Mouse (Mus musculus): ENCODE measurements around the gene Tmem274. TPM values are rescaled to one million over a fixed set of nuclear protein-coding genes. Genes with fewer than 3 reads are reported as not detected.
"Not testable (repeated sequence)": the region's sequence is repeated elsewhere in the genome, so short reads cannot be mapped to it uniquely, and the experiment has no call there.

Tmem274 gene
- polyA plus RNA-seq (2015; fragmentation: Nextera tagmentation; extraction: Ambion mirVana), result 0.49 and 0.53 TPM in 2 replicates

GRCm38 (mm10) chr4:149477078-149477477 lies at the start of gene Tmem274:
Gene Tmem274, plus strand, starts transcription at chr4:149477378.
- 83% methylated on average over 11 of the region's 11 CpGs for WGBS
- Histone ChIP-seq H3K27me3 (ENCODE audit: control insufficient read depth, insufficient read depth, low read depth, low read length) (no peaks in the 10 kb centered on the region), H3K36me3 (ENCODE audit: control insufficient read depth, insufficient read depth, low read length) (no peaks in the 10 kb centered on the region), H3K4me3 (ENCODE audit: low read length) (no peak within 1 kb of the TSS), H3K4me1 (replicated peaks; ENCODE audit: control insufficient read depth, insufficient read depth, low read length) (no peaks in the 10 kb centered on the region), H3K4me2 (ENCODE audit: low read depth, low read length) (no peak within 1 kb of the TSS), H3K9me3 (ENCODE audit: control insufficient read depth, low read length) (no peaks in the 10 kb centered on the region), H3K9ac (ENCODE audit: low read length) (no peak within 1 kb of the TSS), H3K27ac (ENCODE audit: low read length) (no peak within 1 kb of the TSS)
- no peak for ATAC-seq (ENCODE audit: low read depth)

DNA sequence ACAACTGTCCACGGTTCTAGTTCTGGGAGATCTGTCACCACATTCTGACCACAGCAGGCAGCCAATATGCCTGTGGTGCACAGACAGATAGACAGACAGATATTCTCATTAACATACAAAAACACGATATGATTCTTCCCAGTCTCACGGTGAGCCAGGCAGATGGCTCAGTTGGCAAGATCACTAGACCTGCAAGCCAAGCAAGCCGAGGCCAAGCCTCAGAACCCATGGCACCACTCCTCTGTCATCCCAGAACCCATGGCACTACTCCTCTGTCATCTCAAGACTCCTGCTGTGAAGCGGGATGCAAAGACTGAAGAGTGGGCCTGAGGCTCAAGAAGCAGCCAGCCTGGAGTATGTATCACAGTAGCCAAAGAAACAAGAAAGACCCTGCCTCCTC lies 47.6 kb upstream of the Tmem274 start:
- WGBS, result 77% methylated on average over 5 of the region's 5 CpGs
- H3K9me3 ChIP-seq (ENCODE audit: control insufficient read depth, low read length), result no peaks in the 10 kb centered on the region
- no peak overlapping the region for H3K4me3 ChIP-seq (ENCODE audit: low read length)
- H3K4me2 ChIP-seq (ENCODE audit: low read depth, low read length), result no peak overlapping the region
- no peaks in the 10 kb centered on the region for H3K36me3 ChIP-seq (ENCODE audit: control insufficient read depth, insufficient read depth, low read length)
- no peak for ATAC-seq (ENCODE audit: low read depth)
- peaks cover 2% of the 10 kb centered on the region; the same call in 1 of the 2 replicates for H3K4me1 ChIP-seq (replicated peaks; ENCODE audit: control insufficient read depth, insufficient read depth, low read length)
- no peak overlapping the region for H3K9ac ChIP-seq (ENCODE audit: low read length)
- H3K27me3 ChIP-seq (ENCODE audit: control insufficient read depth, insufficient read depth, low read depth, low read length), result no peaks in the 10 kb centered on the region
- H3K27ac ChIP-seq (ENCODE audit: low read length), result no peak overlapping the region

DNA sequence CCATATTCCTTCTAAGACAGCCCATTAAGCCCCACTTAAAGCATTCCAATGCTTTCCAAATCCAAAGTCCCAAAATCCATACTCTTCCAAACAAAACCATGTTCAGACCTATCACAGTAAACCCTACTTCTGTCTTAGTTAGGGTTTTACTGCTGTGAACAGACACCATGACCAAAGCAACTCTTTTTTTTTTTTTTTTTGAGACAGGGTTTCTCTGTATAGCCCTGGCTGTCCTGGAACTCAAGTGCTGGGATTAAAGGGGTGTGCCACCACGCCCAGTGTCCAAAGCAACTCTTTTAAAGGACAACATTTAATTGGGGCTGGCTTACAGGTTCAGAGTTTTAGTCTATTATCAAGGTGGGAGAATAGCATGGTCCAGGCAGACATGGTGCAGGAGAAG lies 45.3 kb upstream of the Tmem274 start:
- not testable (repeated sequence) for H3K27me3 ChIP-seq (ENCODE audit: control insufficient read depth, insufficient read depth, low read depth, low read length); H3K36me3 ChIP-seq (ENCODE audit: control insufficient read depth, insufficient read depth, low read length); H3K9me3 ChIP-seq (ENCODE audit: control insufficient read depth, low read length); H3K4me2 ChIP-seq (ENCODE audit: low read depth, low read length); H3K9ac ChIP-seq (ENCODE audit: low read length); H3K4me1 ChIP-seq (replicated peaks; ENCODE audit: control insufficient read depth, insufficient read depth, low read length); ATAC-seq (ENCODE audit: low read depth); H3K27ac ChIP-seq (ENCODE audit: low read length); H3K4me3 ChIP-seq (ENCODE audit: low read length)
- WGBS, result 86% methylated on average over 1 of the region's 1 CpGs

DNA sequence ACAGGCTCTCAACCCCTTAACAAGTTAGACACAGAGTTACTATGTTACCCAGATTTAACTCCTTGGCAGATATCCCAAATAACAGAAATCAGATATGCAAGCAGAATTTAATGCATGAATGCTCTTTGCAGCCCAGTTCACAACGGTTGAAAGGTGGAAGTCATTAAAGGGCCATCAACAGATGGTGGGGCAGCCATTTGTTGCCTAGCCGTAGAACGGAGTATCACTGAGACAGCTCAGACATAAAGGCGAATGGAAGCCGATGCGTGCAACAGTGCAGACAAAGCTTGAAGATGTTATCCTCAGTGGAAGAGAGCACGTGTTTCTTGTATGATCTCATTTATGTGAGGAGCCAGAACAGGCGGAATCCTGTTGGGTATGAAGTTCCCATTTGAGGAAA lies 36.6 kb upstream of the Tmem274 start:
- no peak overlapping the region for H3K27ac ChIP-seq (ENCODE audit: low read length)
- no peaks in the 10 kb centered on the region for H3K9me3 ChIP-seq (ENCODE audit: control insufficient read depth, low read length)
- H3K36me3 ChIP-seq (ENCODE audit: control insufficient read depth, insufficient read depth, low read length), result no peaks in the 10 kb centered on the region
- no peak overlapping the region for H3K9ac ChIP-seq (ENCODE audit: low read length)
- no peak for ATAC-seq (ENCODE audit: low read depth)
- no peaks in the 10 kb centered on the region for H3K27me3 ChIP-seq (ENCODE audit: control insufficient read depth, insufficient read depth, low read depth, low read length)
- WGBS, result 73% methylated on average over 8 of the region's 8 CpGs
- no peak overlapping the region for H3K4me3 ChIP-seq (ENCODE audit: low read length)
- H3K4me2 ChIP-seq (ENCODE audit: low read depth, low read length), result no peak overlapping the region
- H3K4me1 ChIP-seq (replicated peaks; ENCODE audit: control insufficient read depth, insufficient read depth, low read length), result no peaks in the 10 kb centered on the region; the same call in 1 of the 2 replicates

GRCm38 (mm10) chr4:149442436-149442835 lies 34.7 kb upstream of the Tmem274 start:
- H3K4me1 ChIP-seq (replicated peaks; ENCODE audit: control insufficient read depth, insufficient read depth, low read length), result peaks cover 6% of the 10 kb centered on the region
- WGBS, result 17% methylated on average over 3 of the region's 3 CpGs
- H3K9me3 ChIP-seq (ENCODE audit: control insufficient read depth, low read length), result no peaks in the 10 kb centered on the region
- H3K36me3 ChIP-seq (ENCODE audit: control insufficient read depth, insufficient read depth, low read length), result no peaks in the 10 kb centered on the region
- H3K4me3 ChIP-seq (ENCODE audit: low read length), result no peak overlapping the region
- ATAC-seq (ENCODE audit: low read depth), result no peak
- 0 out of 2 replicates have a peak overlapping the region, but pooled peaks have one; percentile 38 for H3K27ac ChIP-seq (ENCODE audit: low read length)
- no peak overlapping the region for H3K4me2 ChIP-seq (ENCODE audit: low read depth, low read length)
- H3K27me3 ChIP-seq (ENCODE audit: control insufficient read depth, insufficient read depth, low read depth, low read length), result no peaks in the 10 kb centered on the region
- H3K9ac ChIP-seq (ENCODE audit: low read length), result no peak overlapping the region

GRCm38 (mm10) chr4:149444465-149444864 lies 32.7 kb upstream of the Tmem274 start:
- peak overlapping the region; percentile 67 for H3K4me2 ChIP-seq (ENCODE audit: low read depth, low read length)
- no peaks in the 10 kb centered on the region for H3K36me3 ChIP-seq (ENCODE audit: control insufficient read depth, insufficient read depth, low read length)
- 52% methylated on average over 1 of the region's 1 CpGs for WGBS
- no peaks in the 10 kb centered on the region for H3K27me3 ChIP-seq (ENCODE audit: control insufficient read depth, insufficient read depth, low read depth, low read length)
- no peak for ATAC-seq (ENCODE audit: low read depth)
- no peak overlapping the region for H3K4me3 ChIP-seq (ENCODE audit: low read length)
- H3K4me1 ChIP-seq (replicated peaks; ENCODE audit: control insufficient read depth, insufficient read depth, low read length), result peaks cover 6% of the 10 kb centered on the region
- no peaks in the 10 kb centered on the region for H3K9me3 ChIP-seq (ENCODE audit: control insufficient read depth, low read length)
- peak overlapping the region; percentile 73; the same call in 1 of the 2 replicates for H3K9ac ChIP-seq (ENCODE audit: low read length)
- H3K27ac ChIP-seq (ENCODE audit: low read length), result no peak overlapping the region

GRCm38 (mm10) chr4:149444964-149445701 lies 32.0 kb upstream of the Tmem274 start:
- H3K4me1 ChIP-seq (replicated peaks; ENCODE audit: control insufficient read depth, insufficient read depth, low read length), result peaks cover 6% of the 10 kb centered on the region
- no peaks in the 10 kb centered on the region for H3K27me3 ChIP-seq (ENCODE audit: control insufficient read depth, insufficient read depth, low read depth, low read length)
- peak overlapping the region; percentile 41 for H3K4me3 ChIP-seq (ENCODE audit: low read length)
- H3K4me2 ChIP-seq (ENCODE audit: low read depth, low read length), result peak overlapping the region; percentile 67
- no peaks in the 10 kb centered on the region for H3K9me3 ChIP-seq (ENCODE audit: control insufficient read depth, low read length)
- under 1% methylated on average over 36 of the region's 36 CpGs for WGBS
- H3K9ac ChIP-seq (ENCODE audit: low read length), result peak overlapping the region; percentile 73
- peak; percentile 98 for ATAC-seq (ENCODE audit: low read depth)
- H3K36me3 ChIP-seq (ENCODE audit: control insufficient read depth, insufficient read depth, low read length), result no peaks in the 10 kb centered on the region
- peak overlapping the region; percentile 89 for H3K27ac ChIP-seq (ENCODE audit: low read length)

DNA sequence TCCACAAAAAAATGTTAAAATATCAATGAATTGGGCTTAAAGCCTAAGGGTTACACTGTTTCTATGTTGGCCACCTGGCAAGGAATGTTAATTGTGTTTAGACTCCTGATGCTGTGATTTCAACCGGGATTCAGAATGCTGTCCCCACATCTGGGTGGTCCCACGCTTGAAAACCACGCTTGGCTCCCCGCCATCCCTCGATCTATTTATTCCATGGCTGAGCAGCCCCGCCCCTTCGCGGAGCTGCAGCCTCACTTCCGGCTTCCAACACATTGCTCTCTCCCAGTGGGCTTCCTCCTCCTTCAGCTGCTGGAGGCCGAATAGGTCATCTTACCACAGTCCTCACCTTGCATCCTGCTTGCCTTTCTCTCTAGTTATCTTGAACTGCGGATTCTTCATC lies 31.3 kb upstream of the Tmem274 start:
- Histone ChIP-seq H3K9me3 (ENCODE audit: control insufficient read depth, low read length) (no peaks in the 10 kb centered on the region), H3K27me3 (ENCODE audit: control insufficient read depth, insufficient read depth, low read depth, low read length) (no peaks in the 10 kb centered on the region), H3K4me1 (replicated peaks; ENCODE audit: control insufficient read depth, insufficient read depth, low read length) (peaks cover 6% of the 10 kb centered on the region), H3K27ac (ENCODE audit: low read length) (peak overlapping the region; percentile 72), H3K9ac (ENCODE audit: low read length) (peak overlapping the region; percentile 39), H3K4me3 (ENCODE audit: low read length) (peak overlapping the region; percentile 41; the same call in 1 of the 2 replicates), H3K36me3 (ENCODE audit: control insufficient read depth, insufficient read depth, low read length) (no peaks in the 10 kb centered on the region), H3K4me2 (ENCODE audit: low read depth, low read length) (peak overlapping the region; percentile 67)
- WGBS, result 2% methylated on average over 11 of the region's 11 CpGs
- ATAC-seq (ENCODE audit: low read depth), result peak; percentile 51

GRCm38 (mm10) chr4:149446309-149446708 lies 30.9 kb upstream of the Tmem274 start:
- Histone ChIP-seq H3K4me3 (ENCODE audit: low read length) (peak overlapping the region; percentile 41; the same call in 1 of the 2 replicates), H3K36me3 (ENCODE audit: control insufficient read depth, insufficient read depth, low read length) (no peaks in the 10 kb centered on the region), H3K27ac (ENCODE audit: low read length) (peak overlapping the region; percentile 72), H3K9me3 (ENCODE audit: control insufficient read depth, low read length) (no peaks in the 10 kb centered on the region), H3K27me3 (ENCODE audit: control insufficient read depth, insufficient read depth, low read depth, low read length) (no peaks in the 10 kb centered on the region), H3K4me2 (ENCODE audit: low read depth, low read length) (peak overlapping the region; percentile 67; the same call in 1 of the 2 replicates), H3K9ac (ENCODE audit: low read length) (peak overlapping the region; percentile 39), H3K4me1 (replicated peaks; ENCODE audit: control insufficient read depth, insufficient read depth, low read length) (peaks cover 6% of the 10 kb centered on the region)
- no peak for ATAC-seq (ENCODE audit: low read depth)
- 56% methylated on average over 1 of the region's 1 CpGs for WGBS

All from lung, embryonic 16.5 days (tissue).